Mouse (Mus musculus) C2C12 (cell line): ENCODE results near the gene Gm5431.
"Not testable (repeated sequence)": the region's sequence is repeated elsewhere in the genome, so short reads cannot be mapped to it uniquely, and the experiment has no call there.

Experiments used
- CEBPB ChIP-seq: IDR thresholded peaks from one replicate; pipeline ENCODE4 v1.6.1; 2011; ENCODE audit warnings: low read depth, mild to moderate bottlenecking, control low read depth, moderate library complexity
- CTCF ChIP-seq: IDR thresholded peaks from one replicate; pipeline ENCODE4 v1.5.1; 2011; ENCODE audit not compliant: control insufficient read depth, insufficient read depth, insufficient read length
- MAX ChIP-seq: IDR thresholded peaks from one replicate; pipeline ENCODE4 v1.6.1; 2011; ENCODE audit warnings: mild to moderate bottlenecking, control low read depth
- MYOG ChIP-seq: IDR thresholded peaks from one replicate; pipeline ENCODE4 v1.6.1; 2011; ENCODE audit not compliant: control insufficient read depth, insufficient read length; ENCODE audit errors: extremely low read depth

GRCm38 (mm10) chr11:48939286-48939685 is 37.3 kb upstream of the Gm5431 start:
- TF ChIP-seq CTCF, MAX, MYOG, CEBPB: not testable (repeated sequence)
